Mouse (Mus musculus) hindbrain, embryonic 12.5 days (tissue): ENCODE data around the gene Lrrc71. TPM values are rescaled to one million over a fixed set of nuclear protein-coding genes. Genes with fewer than 3 reads are reported as not detected.
A peak's percentile ranks its signal among the peaks of the same experiment; 100 is the strongest.

ENCODE experiments used
- ATAC-seq: fragments of 200-750 bp; cut with Nextera tagmentation; 2 replicates; pipeline ENCODE4 v1.8.0; 2017; ENCODE audit warnings: moderate TSS enrichment; ENCODE audit not compliant: low FRiP score
- H3K27ac ChIP-seq: fragments of 300-500 bp; sonication (generic); 2 replicates; pipeline ENCODE4 v1.5.1; 2016; ENCODE audit warnings: mild to moderate bottlenecking
- H3K27me3 ChIP-seq: fragments of 300-500 bp; sonication (generic); 2 replicates; pipeline ENCODE4 v1.6.1; 2016; ENCODE audit warnings: mild to moderate bottlenecking
- H3K36me3 ChIP-seq: fragments of 300-500 bp; sonication (generic); 2 replicates; pipeline ENCODE4 v1.6.1; 2016; ENCODE audit warnings: mild to moderate bottlenecking
- H3K4me1 ChIP-seq: fragments of 300-500 bp; sonication (generic); 2 replicates; pipeline ENCODE4 v1.6.1; 2016
- H3K4me2 ChIP-seq: fragments of 300-500 bp; sonication (generic); replicated peaks from 2 replicates; pipeline ENCODE4 v1.6.1; 2016; ENCODE audit warnings: mild to moderate bottlenecking
- H3K4me3 ChIP-seq: fragments of 300-500 bp; sonication (generic); 2 replicates; pipeline ENCODE4 v1.5.1; 2016; ENCODE audit warnings: mild to moderate bottlenecking
- H3K9ac ChIP-seq: fragments of 300-500 bp; sonication (generic); 2 replicates; pipeline ENCODE4 v1.6.1; 2016; ENCODE audit warnings: mild to moderate bottlenecking, moderate library complexity
- H3K9me3 ChIP-seq: fragments of 300-500 bp; sonication (generic); replicated peaks from 2 replicates; pipeline ENCODE4 v1.6.1; 2016; ENCODE audit warnings: mild to moderate bottlenecking
- WGBS: fragments of 180-500 bp; shearing (Covaris S2); methylation state at CpG from one replicate; pipeline ENCODE4 v1.1.7; 2016; 5-methylcytosine and 5-hydroxymethylcytosine counted together
- polyA plus RNA-seq: library from polyadenylated mRNA; unstranded; fragments of >200 nt; fragmentation: Nextera tagmentation; extraction: Ambion mirVana; gene quantifications from 2 replicates; pipeline ENCODE4 v1.2.1, GENCODE M21; 2016

The Lrrc71 gene
- polyA plus RNA-seq, 1 experiment from 2014 or later: 0.90 TPM

- Histone ChIP-seq H3K4me1 (peaks cover 39% of the 10 kb centered on the region), H3K9ac (no peak overlapping the region), H3K4me2 (no peak overlapping the region), H3K36me3 (no peaks in the 10 kb centered on the region), H3K9me3 (no peaks in the 10 kb centered on the region), H3K27ac (no peak overlapping the region), H3K4me3 (no peak overlapping the region), H3K27me3 (peaks cover 49% of the 10 kb centered on the region)
- 48% methylated on average over 6 of the region's 6 CpGs for WGBS
- no peak for ATAC-seq
Observed at GRCm38 (mm10) chr3:87771088-87771487, 22.7 kb upstream of the Lrrc71 start.

- no peaks in the 10 kb centered on the region for H3K36me3 ChIP-seq
- 2% methylated on average over 4 of the region's 4 CpGs for whole genome bisulfite sequencing
- H3K9me3 ChIP-seq: no peaks in the 10 kb centered on the region
- no peak overlapping the region for H3K27ac ChIP-seq
- H3K4me2 ChIP-seq: no peak overlapping the region
- peaks cover 52% of the 10 kb centered on the region for H3K27me3 ChIP-seq
- H3K9ac ChIP-seq: no peak overlapping the region
- ATAC-seq: no peak
- peaks cover 32% of the 10 kb centered on the region for H3K4me1 ChIP-seq
- no peak overlapping the region for H3K4me3 ChIP-seq
Observed at GRCm38 (mm10) chr3:87770280-87770679, 21.9 kb upstream of the Lrrc71 start.

- H3K4me1 ChIP-seq: peaks cover 34% of the 10 kb centered on the region
- no peaks in the 10 kb centered on the region for H3K9me3 ChIP-seq
- H3K4me2 ChIP-seq: no peak overlapping the region
- 85% methylated on average over 8 of the region's 8 CpGs for WGBS
- no peak overlapping the region for H3K27ac ChIP-seq
- ATAC-seq: no peak
- no peak overlapping the region for H3K9ac ChIP-seq
- no peaks in the 10 kb centered on the region for H3K36me3 ChIP-seq
- H3K27me3 ChIP-seq: peaks cover 52% of the 10 kb centered on the region
- H3K4me3 ChIP-seq: no peak overlapping the region
Observed at GRCm38 (mm10) chr3:87769506-87769905, 21.1 kb upstream of the Lrrc71 start.

- Histone ChIP-seq H3K4me1 (peaks cover 36% of the 10 kb centered on the region), H3K27me3 (peaks cover 56% of the 10 kb centered on the region), H3K27ac (no peak overlapping the region), H3K4me2 (peak overlapping the region; percentile 48), H3K9ac (peak overlapping the region; percentile 40; the same call in 1 of the 2 replicates), H3K9me3 (no peaks in the 10 kb centered on the region), H3K36me3 (no peaks in the 10 kb centered on the region), H3K4me3 (peak overlapping the region; percentile 37)
- WGBS: 3% methylated on average over 36 of the region's 37 CpGs
- no peak for ATAC-seq
Observed at GRCm38 (mm10) chr3:87768844-87769243, 20.4 kb upstream of the Lrrc71 start.

GRCm38 (mm10) chr3:87768431-87768830, 20.0 kb upstream of the Lrrc71 start:
- peak overlapping the region; percentile 40; the same call in 1 of the 2 replicates for H3K9ac ChIP-seq
- peak overlapping the region; percentile 48 for H3K4me2 ChIP-seq
- H3K27ac ChIP-seq: peak overlapping the region; percentile 4; the same call in 1 of the 2 replicates
- no peak for ATAC-seq
- peaks cover 58% of the 10 kb centered on the region for H3K27me3 ChIP-seq
- H3K4me3 ChIP-seq: peak overlapping the region; percentile 37
- WGBS: 43% methylated on average over 6 of the region's 6 CpGs
- peaks cover 38% of the 10 kb centered on the region for H3K4me1 ChIP-seq
- H3K36me3 ChIP-seq: no peaks in the 10 kb centered on the region
- H3K9me3 ChIP-seq: no peaks in the 10 kb centered on the region

- peaks cover 58% of the 10 kb centered on the region for H3K27me3 ChIP-seq
- H3K4me1 ChIP-seq: peaks cover 36% of the 10 kb centered on the region
- peak overlapping the region; percentile 48 for H3K4me2 ChIP-seq
- ATAC-seq: no peak
- H3K4me3 ChIP-seq: 0 out of 2 replicates have a peak overlapping the region, but pooled peaks have one; percentile 7
- WGBS: 60% methylated on average over 8 of the region's 8 CpGs
- no peaks in the 10 kb centered on the region for H3K9me3 ChIP-seq
- peak overlapping the region; percentile 36; the same call in 1 of the 2 replicates for H3K9ac ChIP-seq
- no peak overlapping the region for H3K27ac ChIP-seq
- no peaks in the 10 kb centered on the region for H3K36me3 ChIP-seq
Observed at GRCm38 (mm10) chr3:87767764-87768163, 19.3 kb upstream of the Lrrc71 start.

- no peaks in the 10 kb centered on the region for H3K36me3 ChIP-seq
- no peak overlapping the region for H3K9ac ChIP-seq
- peaks cover 58% of the 10 kb centered on the region for H3K27me3 ChIP-seq
- H3K4me3 ChIP-seq: no peak overlapping the region
- peaks cover 34% of the 10 kb centered on the region for H3K4me1 ChIP-seq
- WGBS: 79% methylated on average over 3 of the region's 3 CpGs
- H3K4me2 ChIP-seq: no peak overlapping the region
- no peak overlapping the region for H3K27ac ChIP-seq
- H3K9me3 ChIP-seq: no peaks in the 10 kb centered on the region
- ATAC-seq: no peak
Observed at GRCm38 (mm10) chr3:87766284-87766667, 17.9 kb upstream of the Lrrc71 start.

- H3K9ac ChIP-seq: no peak overlapping the region
- H3K4me2 ChIP-seq: no peak overlapping the region; the same call in 1 of the 2 replicates
- H3K27me3 ChIP-seq: peaks cover 54% of the 10 kb centered on the region
Observed at GRCm38 (mm10) chr3:87765631-87766283, 17.3 kb upstream of the Lrrc71 start.

GRCm38 (mm10) chr3:87765091-87765490, 16.7 kb upstream of the Lrrc71 start:
- Histone ChIP-seq H3K36me3 (no peaks in the 10 kb centered on the region), H3K9ac (no peak overlapping the region), H3K27me3 (peaks cover 51% of the 10 kb centered on the region), H3K4me1 (peaks cover 34% of the 10 kb centered on the region), H3K4me3 (no peak overlapping the region), H3K9me3 (no peaks in the 10 kb centered on the region), H3K4me2 (peak overlapping the region; percentile 11; the same call in 1 of the 2 replicates), H3K27ac (peak overlapping the region; percentile 62)
- ATAC-seq: no peak
- 9% methylated on average over 10 of the region's 10 CpGs for WGBS

More at GRCm38 (mm10) chr3:87765631-87766283, 17.3 kb upstream of the Lrrc71 start:
- 75% methylated on average over 5 of the region's 5 CpGs for WGBS
- Histone ChIP-seq H3K27ac (peak overlapping the region; percentile 62; the same call in 1 of the 2 replicates), H3K4me1 (peaks cover 34% of the 10 kb centered on the region), H3K36me3 (no peaks in the 10 kb centered on the region), H3K9me3 (no peaks in the 10 kb centered on the region), H3K4me3 (no peak overlapping the region)
- no peak for ATAC-seq

GRCm38 (mm10) chr3:87764506-87764905, 16.1 kb upstream of the Lrrc71 start:
- Histone ChIP-seq H3K4me3 (no peak overlapping the region), H3K9ac (no peak overlapping the region), H3K27me3 (peaks cover 47% of the 10 kb centered on the region), H3K27ac (peak overlapping the region; percentile 67), H3K36me3 (no peaks in the 10 kb centered on the region), H3K4me2 (peak overlapping the region; percentile 11; the same call in 1 of the 2 replicates), H3K4me1 (peaks cover 34% of the 10 kb centered on the region), H3K9me3 (no peaks in the 10 kb centered on the region)
- 28% methylated on average over 10 of the region's 10 CpGs for WGBS
- ATAC-seq: no peak

GRCm38 (mm10) chr3:87763683-87764289, 15.4 kb upstream of the Lrrc71 start:
- Histone ChIP-seq H3K27me3 (peaks cover 41% of the 10 kb centered on the region), H3K9ac (no peak overlapping the region)

GRCm38 (mm10) chr3:87763202-87763601, 14.8 kb upstream of the Lrrc71 start:
- H3K27ac ChIP-seq: peak overlapping the region; percentile 67
- no peaks in the 10 kb centered on the region for H3K9me3 ChIP-seq
- ATAC-seq: no peak
- H3K4me1 ChIP-seq: peaks cover 29% of the 10 kb centered on the region
- WGBS: 58% methylated on average over 4 of the region's 4 CpGs
- H3K4me3 ChIP-seq: no peak overlapping the region
- no peaks in the 10 kb centered on the region for H3K36me3 ChIP-seq
- peak overlapping the region; percentile 31; the same call in 1 of the 2 replicates for H3K4me2 ChIP-seq
- peaks cover 35% of the 10 kb centered on the region for H3K27me3 ChIP-seq
- no peak overlapping the region for H3K9ac ChIP-seq

More at GRCm38 (mm10) chr3:87763683-87764289, 15.4 kb upstream of the Lrrc71 start:
- ATAC-seq: no peak
- Histone ChIP-seq H3K4me1 (peaks cover 31% of the 10 kb centered on the region), H3K27ac (peak overlapping the region; percentile 67), H3K4me2 (peak overlapping the region; percentile 31; the same call in 1 of the 2 replicates), H3K36me3 (no peaks in the 10 kb centered on the region), H3K4me3 (no peak overlapping the region), H3K9me3 (no peaks in the 10 kb centered on the region)
- 20% methylated on average over 13 of the region's 15 CpGs for WGBS
